Mouse (Mus musculus) midbrain, embryonic 16.5 days (tissue): ENCODE measurements around the gene Fbf1. TPM values are rescaled to one million over a fixed set of nuclear protein-coding genes. Genes with fewer than 3 reads are reported as not detected.
A peak's percentile ranks its signal among the peaks of the same experiment; 100 is the strongest.

ENCODE experiments used
- ATAC-seq: fragments of 200-750 bp; cut with Nextera tagmentation; 2 replicates; pipeline ENCODE4 v1.8.0; 2017; ENCODE audit warnings: moderate TSS enrichment
- H3K27ac ChIP-seq: fragments of 300-500 bp; sonication (generic); 2 replicates; pipeline ENCODE4 v1.5.1; 2014; ENCODE audit warnings: mild to moderate bottlenecking, low read length, mixed read lengths
- H3K27me3 ChIP-seq: fragments of 300-500 bp; sonication (generic); 2 replicates; pipeline ENCODE4 v1.6.1; 2014; ENCODE audit warnings: low read depth, low read length, mixed read lengths; ENCODE audit not compliant: control insufficient read depth, insufficient read depth
- H3K36me3 ChIP-seq: fragments of 300-500 bp; sonication (generic); 2 replicates; pipeline ENCODE4 v1.6.1; 2014; ENCODE audit warnings: mild to moderate bottlenecking, low read length, moderate library complexity, mixed read lengths; ENCODE audit not compliant: control insufficient read depth, insufficient read depth
- H3K4me1 ChIP-seq: fragments of 300-500 bp; sonication (generic); 2 replicates; pipeline ENCODE4 v1.6.1; 2014; ENCODE audit warnings: mild to moderate bottlenecking, low read length, mixed read lengths; ENCODE audit not compliant: control insufficient read depth, insufficient read depth
- H3K4me2 ChIP-seq: fragments of 300-500 bp; sonication (generic); 2 replicates; pipeline ENCODE4 v1.6.1; 2014; ENCODE audit warnings: mild to moderate bottlenecking, low read length, mixed read lengths
- H3K4me3 ChIP-seq: fragments of 300-500 bp; sonication (generic); 2 replicates; pipeline ENCODE4 v1.5.1; 2014; ENCODE audit warnings: low read depth, mild to moderate bottlenecking, low read length, moderate library complexity, mixed read lengths
- H3K9ac ChIP-seq: fragments of 300-500 bp; sonication (generic); 2 replicates; pipeline ENCODE4 v1.6.1; 2014; ENCODE audit warnings: low read depth, low read length, mixed read lengths
- H3K9me3 ChIP-seq: fragments of 300-500 bp; sonication (generic); replicated peaks from 2 replicates; pipeline ENCODE4 v1.6.1; 2014; ENCODE audit warnings: mild to moderate bottlenecking, low read length, mixed read lengths; ENCODE audit not compliant: control insufficient read depth, poor library complexity, severe bottlenecking
- WGBS: fragments of 180-500 bp; shearing (Covaris S2); extraction: QIAGEN DNeasy Blood & Tissue Kit; methylation state at CpG from one replicate; pipeline ENCODE4 v1.1.7; 2014; 5-methylcytosine and 5-hydroxymethylcytosine counted together
- polyA plus RNA-seq: library from polyadenylated mRNA; unstranded; fragments of >200 nt; fragmentation: Nextera tagmentation; extraction: Ambion mirVana; gene quantifications from 2 replicates; pipeline ENCODE4 v1.2.1, GENCODE M21; 2015

Gene Fbf1
- polyA plus RNA-seq, 1 experiment from 2014 or later, result 69.4 TPM

DNA sequence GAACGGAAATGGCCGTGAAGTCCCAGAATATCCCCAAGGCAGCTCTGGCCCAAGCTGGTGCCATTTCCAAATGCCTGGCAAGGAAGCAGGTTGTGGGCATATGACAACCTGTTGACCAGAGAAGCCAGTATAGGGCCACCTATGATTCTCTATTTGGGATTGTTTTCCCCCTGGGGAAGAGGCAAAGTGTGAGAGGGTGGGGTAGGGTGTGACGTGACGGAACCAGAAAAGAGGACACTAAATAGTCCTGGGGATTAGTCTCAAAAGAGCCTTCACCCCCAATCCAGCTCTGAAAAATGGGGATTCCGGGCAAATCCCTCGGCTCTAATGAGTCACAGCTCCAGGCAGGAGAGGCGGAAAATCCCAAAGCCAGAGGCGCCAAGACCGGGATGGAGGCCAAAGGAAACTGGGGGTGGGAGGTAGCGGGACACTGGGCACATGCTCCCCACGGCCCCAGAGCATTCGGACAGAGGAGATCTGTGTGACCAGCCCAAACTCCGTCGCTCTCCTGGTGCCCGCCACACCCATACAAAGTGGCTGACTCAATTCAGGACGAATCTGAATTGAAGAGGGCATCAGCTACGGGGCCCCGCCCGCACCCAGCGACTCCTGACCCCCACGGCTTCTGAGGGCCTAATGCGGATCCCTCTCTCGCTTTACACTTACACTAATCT, 59.4 kb downstream of the Fbf1 start:
- under 1% methylated on average over 23 of the region's 23 CpGs for WGBS
- no peak for ATAC-seq
- no peaks in the 10 kb centered on the region for H3K36me3 ChIP-seq
- peak overlapping the region; percentile 39; the same call in 1 of the 2 replicates for H3K4me3 ChIP-seq
- H3K9ac ChIP-seq, result no peak overlapping the region
- no peak overlapping the region for H3K27ac ChIP-seq
- peaks cover 53% of the 10 kb centered on the region for H3K27me3 ChIP-seq
- no peaks in the 10 kb centered on the region for H3K9me3 ChIP-seq
- H3K4me2 ChIP-seq, result peak overlapping the region; percentile 61
- H3K4me1 ChIP-seq, result peaks cover 10% of the 10 kb centered on the region; the same call in 1 of the 2 replicates

DNA sequence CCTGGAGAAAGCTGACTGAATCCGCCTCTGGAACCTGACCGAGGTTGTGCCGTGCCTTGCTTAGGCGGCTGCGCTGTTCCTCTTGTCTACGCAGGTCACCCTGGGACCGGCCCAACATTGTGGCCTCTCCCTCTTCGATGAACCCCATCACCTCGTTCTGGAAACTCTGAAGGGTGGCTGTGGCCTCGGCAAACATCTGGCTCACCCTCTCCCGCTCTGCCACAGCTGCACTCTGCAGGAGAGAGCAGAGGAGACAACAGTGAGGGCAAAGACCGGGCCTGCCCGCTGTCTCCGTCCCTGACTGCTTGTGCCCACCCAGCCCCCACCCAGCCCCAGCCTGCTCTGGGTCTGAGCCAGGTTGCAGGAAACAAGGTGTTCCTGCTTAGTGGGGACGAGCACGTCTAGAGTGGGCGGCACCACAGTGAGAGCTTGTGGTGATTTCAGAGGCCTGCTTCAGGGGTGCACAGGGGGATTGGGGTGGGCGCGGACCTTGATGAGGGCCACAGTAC, 60.1 kb downstream of the Fbf1 start:
- peak overlapping the region; percentile 30; the same call in 1 of the 2 replicates for H3K4me2 ChIP-seq
- no peak overlapping the region for H3K4me3 ChIP-seq
- no peak for ATAC-seq
- no peak overlapping the region for H3K27ac ChIP-seq
- WGBS, result 11% methylated on average over 19 of the region's 19 CpGs
- H3K9ac ChIP-seq, result peak overlapping the region; percentile 46
- H3K9me3 ChIP-seq, result no peaks in the 10 kb centered on the region
- peaks cover 10% of the 10 kb centered on the region; the same call in 1 of the 2 replicates for H3K4me1 ChIP-seq
- no peaks in the 10 kb centered on the region for H3K36me3 ChIP-seq
- H3K27me3 ChIP-seq, result peaks cover 53% of the 10 kb centered on the region

DNA sequence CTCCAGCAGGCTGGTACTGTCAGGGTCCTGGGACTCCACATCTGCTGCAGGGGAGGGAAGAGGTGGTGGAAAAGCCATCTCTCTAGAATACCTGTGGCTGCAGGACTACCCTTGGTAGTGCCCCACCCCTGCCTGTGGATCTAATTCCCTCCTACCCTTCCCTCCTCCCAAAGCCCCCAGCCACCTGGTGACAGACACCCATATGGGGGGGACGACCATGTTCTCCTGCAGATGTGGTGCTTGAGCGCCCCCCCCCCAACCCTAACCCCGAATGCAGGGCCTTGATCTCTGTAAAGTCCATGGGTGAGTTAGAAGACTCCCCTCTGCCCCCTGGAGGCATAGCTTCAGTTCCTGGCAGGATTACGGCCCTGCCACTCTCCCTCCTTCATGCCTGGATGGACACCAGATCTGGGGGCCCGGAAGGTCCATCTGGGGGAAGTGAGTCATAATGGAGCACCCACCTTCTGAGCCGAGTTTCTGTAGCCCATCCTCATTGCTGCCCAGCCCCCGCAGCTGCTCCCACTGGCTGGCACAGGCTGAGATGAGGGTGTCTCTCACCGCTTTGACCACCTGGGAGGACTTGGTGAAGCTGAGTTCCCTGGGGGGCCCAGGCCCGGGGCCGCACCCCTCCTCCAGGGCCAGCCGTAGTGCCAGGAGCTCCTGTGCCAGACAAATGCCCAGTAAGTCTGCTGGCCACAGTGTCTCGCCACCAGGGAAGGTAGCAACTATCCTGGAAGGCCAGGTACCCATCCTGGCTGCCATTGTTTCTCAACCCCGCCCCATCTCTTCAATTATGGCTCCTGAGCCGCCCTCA, 60.8 kb downstream of the Fbf1 start:
- no peak for ATAC-seq
- Histone ChIP-seq H3K9me3 (no peaks in the 10 kb centered on the region), H3K4me2 (peak overlapping the region; percentile 30; the same call in 1 of the 2 replicates), H3K27me3 (peaks cover 53% of the 10 kb centered on the region), H3K4me3 (no peak overlapping the region), H3K27ac (no peak overlapping the region), H3K4me1 (peaks cover 10% of the 10 kb centered on the region; the same call in 1 of the 2 replicates), H3K36me3 (no peaks in the 10 kb centered on the region), H3K9ac (peak overlapping the region; percentile 46)
- WGBS, result 21% methylated on average over 14 of the region's 14 CpGs

DNA sequence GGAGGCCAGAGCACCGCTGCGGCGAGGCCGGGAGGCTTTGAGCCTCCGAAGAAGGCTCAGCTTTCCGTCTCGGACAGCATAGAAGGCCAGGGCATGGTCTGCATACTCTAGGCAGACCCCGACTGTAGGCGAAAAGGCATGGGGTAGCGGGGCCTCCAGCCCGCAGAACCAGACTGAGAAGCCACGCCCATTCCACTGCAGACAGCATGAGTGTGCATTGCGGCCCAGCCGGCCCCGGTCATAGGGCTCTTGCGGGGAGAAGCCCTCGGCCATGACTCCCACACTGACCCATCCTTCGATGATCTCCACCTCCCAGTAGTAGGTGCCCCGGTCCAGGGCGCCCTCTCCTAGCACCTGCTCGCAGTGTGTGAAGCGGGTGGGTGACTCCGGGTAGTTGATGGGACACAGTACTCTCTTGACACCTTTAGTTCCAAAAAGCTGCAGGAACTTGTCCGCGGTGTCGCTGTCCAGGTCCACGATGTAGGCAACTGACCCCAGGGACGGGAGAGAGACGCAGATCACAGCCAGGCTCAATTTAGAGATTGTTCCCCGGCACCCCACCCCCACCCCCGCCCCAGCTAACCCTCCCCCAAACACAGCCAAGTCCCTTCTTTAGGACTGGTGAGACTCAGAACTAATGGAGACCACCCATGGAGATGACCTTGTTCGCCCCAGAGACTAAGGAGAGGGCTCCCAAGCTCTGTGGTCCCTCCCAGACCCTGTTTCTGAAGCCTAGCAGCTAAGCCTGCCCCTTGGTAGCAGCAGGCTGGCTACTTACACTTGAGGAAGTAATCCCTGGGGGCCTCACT, 61.6 kb downstream of the Fbf1 start:
- peaks cover 10% of the 10 kb centered on the region; the same call in 1 of the 2 replicates for H3K4me1 ChIP-seq
- no peak overlapping the region for H3K9ac ChIP-seq
- H3K4me3 ChIP-seq, result no peak overlapping the region
- ATAC-seq, result no peak
- H3K9me3 ChIP-seq, result no peaks in the 10 kb centered on the region
- whole genome bisulfite sequencing, result 23% methylated on average over 32 of the region's 32 CpGs
- no peak overlapping the region; the same call in 1 of the 2 replicates for H3K4me2 ChIP-seq
- H3K27ac ChIP-seq, result no peak overlapping the region
- no peaks in the 10 kb centered on the region for H3K36me3 ChIP-seq
- H3K27me3 ChIP-seq, result peaks cover 53% of the 10 kb centered on the region

DNA sequence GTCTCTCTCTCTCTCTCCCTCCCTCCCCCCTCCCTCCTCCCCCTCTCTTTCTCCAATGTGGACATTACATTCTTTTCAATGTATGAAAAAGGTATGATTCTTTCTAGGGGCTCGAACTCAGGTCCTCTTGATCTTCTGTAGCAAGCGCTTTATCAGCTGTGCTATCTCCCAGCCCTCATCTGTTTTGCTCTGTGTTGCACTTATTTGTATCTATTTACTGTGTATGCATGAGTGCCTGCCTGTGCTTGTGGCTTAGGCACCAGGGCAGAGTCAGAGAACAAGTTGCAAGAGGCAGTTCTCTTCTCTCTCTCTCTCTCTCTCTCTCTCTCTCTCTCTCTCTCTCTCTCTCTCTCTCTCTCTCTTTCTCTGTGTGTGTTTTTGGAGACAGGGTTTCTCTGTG, 62.9 kb downstream of the Fbf1 start:
- peaks cover 10% of the 10 kb centered on the region; the same call in 1 of the 2 replicates for H3K4me1 ChIP-seq
- no peak for ATAC-seq
- no peak overlapping the region for H3K27ac ChIP-seq
- H3K9me3 ChIP-seq, result no peaks in the 10 kb centered on the region
- H3K27me3 ChIP-seq, result peaks cover 44% of the 10 kb centered on the region
- no peak overlapping the region for H3K4me3 ChIP-seq
- H3K4me2 ChIP-seq, result no peak overlapping the region
- no peaks in the 10 kb centered on the region for H3K36me3 ChIP-seq
- no peak overlapping the region for H3K9ac ChIP-seq
- WGBS, result 92% methylated on average over 2 of the region's 2 CpGs

- ATAC-seq, result no peak
- H3K4me3 ChIP-seq, result no peak overlapping the region
- peaks cover 35% of the 10 kb centered on the region for H3K27me3 ChIP-seq
- H3K4me1 ChIP-seq, result 0 out of 2 replicates have a peak, but pooled peaks cover 5% of the 10 kb centered on the region
- whole genome bisulfite sequencing, result 40% methylated on average over 14 of the region's 14 CpGs
- peak overlapping the region; percentile 12; the same call in 1 of the 2 replicates for H3K9ac ChIP-seq
- 0 out of 2 replicates have a peak overlapping the region, but pooled peaks have one; percentile 29 for H3K27ac ChIP-seq
- no peak overlapping the region for H3K4me2 ChIP-seq
- no peaks in the 10 kb centered on the region for H3K36me3 ChIP-seq
- H3K9me3 ChIP-seq, result no peaks in the 10 kb centered on the region
Observed at GRCm38 (mm10) chr11:116104006-116104646, 63.8 kb downstream of the Fbf1 start.

GRCm38 (mm10) chr11:116103572-116103971, 64.4 kb downstream of the Fbf1 start:
- no peak overlapping the region for H3K4me3 ChIP-seq
- H3K4me1 ChIP-seq, result no peaks in the 10 kb centered on the region
- H3K27me3 ChIP-seq, result peaks cover 31% of the 10 kb centered on the region
- WGBS, result 81% methylated on average over 12 of the region's 12 CpGs
- H3K9me3 ChIP-seq, result no peaks in the 10 kb centered on the region
- peak overlapping the region; percentile 10; the same call in 1 of the 2 replicates for H3K27ac ChIP-seq
- H3K4me2 ChIP-seq, result no peak overlapping the region
- H3K9ac ChIP-seq, result no peak overlapping the region
- no peak for ATAC-seq
- no peaks in the 10 kb centered on the region for H3K36me3 ChIP-seq

- H3K9ac ChIP-seq, result no peak overlapping the region
- no peak overlapping the region for H3K4me2 ChIP-seq
- peak overlapping the region; percentile 79 for H3K27ac ChIP-seq
- no peaks in the 10 kb centered on the region for H3K9me3 ChIP-seq
- H3K36me3 ChIP-seq, result no peaks in the 10 kb centered on the region
- H3K4me3 ChIP-seq, result no peak overlapping the region
- WGBS, result 45% methylated on average over 3 of the region's 4 CpGs
- ATAC-seq, result no peak
- no peaks in the 10 kb centered on the region for H3K4me1 ChIP-seq
- H3K27me3 ChIP-seq, result peaks cover 20% of the 10 kb centered on the region
Observed at GRCm38 (mm10) chr11:116102472-116102871, 65.5 kb downstream of the Fbf1 start.
